Mouse (Mus musculus) kidney, adult 2 months (tissue): ENCODE data around the gene Olfr393. TPM values are rescaled to one million over a fixed set of nuclear protein-coding genes. Genes with fewer than 3 reads are reported as not detected.

Source experiments
- DNase-seq: peaks from one replicate; pipeline ENCODE4 v3.0.0; 2021
- H3K27ac ChIP-seq: fragments of 200-500 bp; 2 replicates; pipeline ENCODE4 v1.5.1; 2012; ENCODE audit warnings: low read depth, low read length, control low read depth, inconsistent platforms; ENCODE audit not compliant: insufficient read depth
- H3K27me3 ChIP-seq: fragments of 200-500 bp; replicated peaks from 2 replicates; pipeline ENCODE4 v1.6.1; 2012; ENCODE audit warnings: mild to moderate bottlenecking, moderate library complexity, low read length, inconsistent platforms; ENCODE audit not compliant: control insufficient read depth, insufficient read depth
- H3K36me3 ChIP-seq: fragments of 200-500 bp; 2 replicates; pipeline ENCODE4 v1.6.1; 2012; ENCODE audit warnings: mild to moderate bottlenecking, moderate library complexity, low read length, inconsistent platforms; ENCODE audit not compliant: control insufficient read depth, insufficient read depth
- H3K4me1 ChIP-seq: fragments of 200-500 bp; 2 replicates; pipeline ENCODE4 v1.6.1; 2011; ENCODE audit warnings: low read length; ENCODE audit not compliant: control insufficient read depth, insufficient read depth
- H3K4me3 ChIP-seq: fragments of 200-500 bp; 2 replicates; pipeline ENCODE4 v1.5.1; 2011; ENCODE audit warnings: mild to moderate bottlenecking, low read depth, low read length, control low read depth; ENCODE audit not compliant: insufficient read depth
- CTCF ChIP-seq: fragments of 200-500 bp; conservative IDR thresholded peaks from 2 replicates; pipeline ENCODE4 v1.5.1; 2011; ENCODE audit warnings: low read depth, mild to moderate bottlenecking, control low read depth, low read length, moderate library complexity, mixed read lengths; ENCODE audit not compliant: insufficient read depth, insufficient read length
- POLR2A ChIP-seq: fragments of 200-500 bp; IDR thresholded peaks from one replicate; pipeline ENCODE4 v1.6.1; 2011; ENCODE audit warnings: low read depth, low read length, control low read depth
- WGBS: fragments of 180-500 bp; shearing (Covaris S2); methylation state at CpG from one replicate; pipeline ENCODE4 v1.1.7; 2018; 5-methylcytosine and 5-hydroxymethylcytosine counted together
- polyA plus RNA-seq: library from polyadenylated mRNA; depleted of rRNA; stranded (reverse); fragments of >200 nt; gene quantifications from 2 replicates; pipeline ENCODE4 v1.2.3, GENCODE M21; 2012; rRNA removed

Gene Olfr393
- polyA plus RNA-seq = not detected in 2 replicates

GRCm38 (mm10) chr11:73851354-73851753, at the start of gene Olfr393:
Olfr393 (minus strand) TSS chr11:73851454.
- Histone ChIP-seq H3K36me3 (no peaks in the 10 kb centered on the region), H3K27me3 (no peaks in the 10 kb centered on the region), H3K27ac (no peak within 1 kb of the TSS), H3K4me1 (no peaks in the 10 kb centered on the region), H3K4me3 (no peak within 1 kb of the TSS)
- DNase-seq = no peak
- TF ChIP-seq POLR2A (no peak), CTCF (no peak)

DNA sequence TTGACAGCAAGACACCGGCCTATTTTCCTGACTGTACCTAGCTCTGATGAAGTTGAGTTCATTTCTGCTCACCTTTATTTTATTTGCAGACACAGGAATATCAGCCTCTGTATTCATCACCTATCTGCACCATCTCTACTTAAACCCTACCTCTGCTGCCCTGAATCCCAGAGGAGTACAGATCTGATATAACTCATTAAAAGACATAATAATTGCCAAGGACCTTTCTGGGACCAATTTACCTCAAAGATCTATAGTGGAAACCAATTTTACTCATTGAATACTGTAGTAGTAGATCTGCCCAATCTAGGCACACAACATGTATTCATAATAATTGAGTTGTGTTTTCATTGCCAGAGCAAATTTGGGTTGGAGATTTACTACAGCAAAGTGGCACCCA, 39.4 kb upstream of the Olfr393 start, which contains the start of gene Olfr394:
Gene Olfr394 (minus strand): TSS at position 101 of the 400 bp plus-strand sequence.
- H3K36me3 ChIP-seq = no peaks in the 10 kb centered on the region
- H3K27ac ChIP-seq = no peak within 1 kb of the TSS
- TF ChIP-seq POLR2A (no peak), CTCF (no peak)
- no peak for DNase-seq
- 79% methylated on average over 1 of the region's 1 CpGs for WGBS
- no peak within 1 kb of the TSS for H3K4me3 ChIP-seq
- no peaks in the 10 kb centered on the region for H3K4me1 ChIP-seq
- H3K27me3 ChIP-seq = no peaks in the 10 kb centered on the region

GRCm38 (mm10) chr11:73816949-73817348, 34.3 kb downstream of the Olfr393 start, which contains the start of gene Olfr392:
Olfr392 (minus strand) TSS chr11:73817049.
- no peaks in the 10 kb centered on the region for H3K4me1 ChIP-seq
- H3K36me3 ChIP-seq = no peaks in the 10 kb centered on the region
- H3K4me3 ChIP-seq = no peak within 1 kb of the TSS
- TF ChIP-seq CTCF = no peak
- TF ChIP-seq POLR2A = no peak
- no peak within 1 kb of the TSS for H3K27ac ChIP-seq
- no peaks in the 10 kb centered on the region for H3K27me3 ChIP-seq
- no peak for DNase-seq
- WGBS = 100% methylated on average over 1 of the region's 1 CpGs

DNA sequence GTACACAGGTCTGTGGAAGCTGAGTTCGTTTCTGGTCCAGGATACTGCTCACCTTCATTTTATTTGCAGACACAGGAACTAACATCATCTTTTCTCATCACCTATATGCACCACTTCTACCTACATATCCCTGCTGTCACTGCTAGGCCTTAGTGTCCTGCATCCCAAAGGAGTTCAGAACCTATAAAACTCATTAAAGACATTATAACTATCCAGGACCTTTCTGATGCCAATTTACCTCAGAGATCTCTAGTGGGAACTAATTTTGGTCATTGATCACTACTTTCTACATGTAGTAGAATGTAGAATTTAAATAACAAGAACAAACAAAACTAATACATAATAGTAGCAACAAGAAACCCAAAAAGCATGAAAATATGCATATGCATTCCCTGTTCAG, 48.3 kb downstream of the Olfr393 start, which contains the start of gene Olfr391-ps:
Gene Olfr391-ps (minus strand): TSS at position 101 of the 400 bp plus-strand sequence.
- no peak within 1 kb of the TSS for H3K4me3 ChIP-seq
- H3K36me3 ChIP-seq = no peaks in the 10 kb centered on the region
- H3K27me3 ChIP-seq = no peaks in the 10 kb centered on the region
- no peaks in the 10 kb centered on the region for H3K4me1 ChIP-seq
- TF ChIP-seq CTCF (no peak), POLR2A (no peak)
- 28% methylated on average over 1 of the region's 1 CpGs for WGBS
- no peak for DNase-seq
- no peak within 1 kb of the TSS for H3K27ac ChIP-seq

Other genes with a start within 250 kb of the Olfr393 start
- gene Zfp735, start 162.7 kb downstream of the Olfr393 start, polyA plus RNA-seq = not detected in 2 replicates
- not detected in 2 replicates for gene Olfr389, start 70.7 kb downstream of the Olfr393 start, polyA plus RNA-seq
- not detected in 2 replicates for gene Olfr390, start 68.5 kb downstream of the Olfr393 start, polyA plus RNA-seq
- gene Olfr391-ps, start 48.4 kb downstream of the Olfr393 start, polyA plus RNA-seq = not detected in 2 replicates
- not detected in 2 replicates for gene Olfr392, start 34.4 kb downstream of the Olfr393 start, polyA plus RNA-seq
- not detected in 2 replicates for gene Olfr394, start 39.3 kb upstream of the Olfr393 start, polyA plus RNA-seq
- not detected in 2 replicates for gene Olfr395, start 57.8 kb upstream of the Olfr393 start, polyA plus RNA-seq
- gene Olfr23, start 85.2 kb upstream of the Olfr393 start, polyA plus RNA-seq = not detected in 2 replicates
- gene Olfr397, start 109.4 kb upstream of the Olfr393 start, polyA plus RNA-seq = not detected in 2 replicates
- not detected in 2 replicates for gene Olfr398, start 139.0 kb upstream of the Olfr393 start, polyA plus RNA-seq
- gene Olfr139, start 205.1 kb upstream of the Olfr393 start, polyA plus RNA-seq = not detected in 2 replicates
- gene Olfr399, start 205.2 kb upstream of the Olfr393 start, polyA plus RNA-seq = not detected in 2 replicates
- gene Zfp616, start 218.5 kb upstream of the Olfr393 start, polyA plus RNA-seq = not detected in 2 replicates